Mouse (Mus musculus): ENCODE results near the gene Snph. TPM values are rescaled to one million over a fixed set of nuclear protein-coding genes. Genes with fewer than 3 reads are reported as not detected.
"Not testable (repeated sequence)": the region's sequence is repeated elsewhere in the genome, so short reads cannot be mapped to it uniquely, and the experiment has no call there.

Snph gene
- total RNA-seq (2015) (not detected in 2 replicates), total RNA-seq (2017) (not detected in 2 replicates)

GRCm38 (mm10) chr2:151632159-151632814 is at the start of gene Snph:
Gene Snph (minus strand): TSS chr2:151632593.
- ATAC-seq (ENCODE audit: poor library complexity, severe bottlenecking): peak; percentile 52

- no peak for ATAC-seq (ENCODE audit: poor library complexity, severe bottlenecking)
Observed at GRCm38 (mm10) chr2:151676234-151676633, 43.8 kb upstream of the Snph start.

- ATAC-seq (ENCODE audit: poor library complexity, severe bottlenecking): no peak
Observed at GRCm38 (mm10) chr2:151670968-151671329, 38.6 kb upstream of the Snph start.

- no peak for ATAC-seq (ENCODE audit: poor library complexity, severe bottlenecking)
Observed at GRCm38 (mm10) chr2:151670026-151670967, 37.9 kb upstream of the Snph start.

GRCm38 (mm10) chr2:151668433-151668832 is 36.0 kb upstream of the Snph start, which contains the start of gene Rad21l:
Gene Rad21l (minus strand): TSS chr2:151668533.
- no peak for ATAC-seq (ENCODE audit: poor library complexity, severe bottlenecking)

- ATAC-seq (ENCODE audit: poor library complexity, severe bottlenecking): peak; percentile 21; the same call in 1 of the 2 replicates
Observed at GRCm38 (mm10) chr2:151652053-151652452, 19.7 kb upstream of the Snph start.

- peak; percentile 67 for ATAC-seq (ENCODE audit: poor library complexity, severe bottlenecking)
Observed at GRCm38 (mm10) chr2:151636015-151636402, 3.6 kb upstream of the Snph start.

GRCm38 (mm10) chr2:151635362-151636014 is 3.1 kb upstream of the Snph start:
- ATAC-seq (ENCODE audit: poor library complexity, severe bottlenecking): no peak

GRCm38 (mm10) chr2:151634903-151635302 is 2.5 kb upstream of the Snph start:
- no peak for ATAC-seq (ENCODE audit: poor library complexity, severe bottlenecking)

GRCm38 (mm10) chr2:151632982-151633381 is 589 bp upstream of the Snph start:
- no peak for ATAC-seq (ENCODE audit: poor library complexity, severe bottlenecking)

- ATAC-seq (ENCODE audit: poor library complexity, severe bottlenecking): no peak
Observed at GRCm38 (mm10) chr2:151631406-151632158, 811 bp downstream of the Snph start.

GRCm38 (mm10) chr2:151629310-151629709 is 3.1 kb downstream of the Snph start:
- no peak for ATAC-seq (ENCODE audit: poor library complexity, severe bottlenecking)

GRCm38 (mm10) chr2:151628011-151628410 is 4.4 kb downstream of the Snph start:
- no peak for ATAC-seq (ENCODE audit: poor library complexity, severe bottlenecking)

GRCm38 (mm10) chr2:151626296-151626695 is 6.1 kb downstream of the Snph start:
- ATAC-seq (ENCODE audit: poor library complexity, severe bottlenecking): no peak

GRCm38 (mm10) chr2:151623776-151624175 is 8.6 kb downstream of the Snph start:
- ATAC-seq (ENCODE audit: poor library complexity, severe bottlenecking): no peak

GRCm38 (mm10) chr2:151616551-151617329 is 15.7 kb downstream of the Snph start:
- no peak for ATAC-seq (ENCODE audit: poor library complexity, severe bottlenecking)

- ATAC-seq (ENCODE audit: poor library complexity, severe bottlenecking): not testable (repeated sequence)
Observed at GRCm38 (mm10) chr2:151615779-151616178, 16.6 kb downstream of the Snph start.

GRCm38 (mm10) chr2:151609974-151610373 is 22.4 kb downstream of the Snph start:
- no peak for ATAC-seq (ENCODE audit: poor library complexity, severe bottlenecking)

- no peak for ATAC-seq (ENCODE audit: poor library complexity, severe bottlenecking)
Observed at GRCm38 (mm10) chr2:151608435-151608834, 24.0 kb downstream of the Snph start.

Data from megakaryocyte, adult 5-6 weeks (primary cell).